Comparison of ENCODE assay signal across 10 mouse cellular contexts in genomic region chr14:14893932-14894652, GRCm38 (mm10).
A peak's percentile ranks its signal among the peaks of the same experiment; 100 is the strongest.
DNase-seq lines count a peak whose midpoint lies in the region; ATAC-seq and TF ChIP-seq lines count a peak whose summit lies in the region.
"Had no signal": no experiment of that assay in that cellular context is flagged by ENCODE, and none has a peak within 500 bp of the region (broad histone marks: within the 10 kb centered on the region; RNA-seq: fewer than 3 reads in every experiment).

No protein-coding gene starts in this region.

- H3K27ac ChIP-seq in neural tube, embryonic 11.5 days (ENCODE audit: low read depth, low read length), result no peak overlapping the region
- no peak overlapping the region for H3K27ac ChIP-seq in forebrain, embryonic 15.5 days (replicated peaks)
- H3K27ac ChIP-seq in limb, embryonic 14.5 days (replicated peaks; ENCODE audit: low read depth, low read length), result no peak overlapping the region

- no peak overlapping the region for H3K4me2 ChIP-seq in neural tube, embryonic 11.5 days (ENCODE audit: low read depth)
- no peak overlapping the region for H3K4me2 ChIP-seq in forebrain, embryonic 15.5 days (replicated peaks)
- no peak overlapping the region for H3K4me2 ChIP-seq in limb, embryonic 14.5 days (replicated peaks; ENCODE audit: low read depth, low read length, severe bottlenecking)

- H3K9ac ChIP-seq in neural tube, embryonic 11.5 days (ENCODE audit: low read length), result no peak overlapping the region
- no peak overlapping the region for H3K9ac ChIP-seq in forebrain, embryonic 15.5 days (replicated peaks)
- H3K9ac ChIP-seq in limb, embryonic 14.5 days (ENCODE audit: low read depth, low read length, severe bottlenecking), result no peak overlapping the region

- DNase-seq in embryo, embryonic 11 days, result peak; percentile 41
- DNase-seq in embryo, embryonic 10.5 days (ENCODE audit: low spot score), result no peak
- peak; percentile 55 for DNase-seq in neural tube, embryonic 11.5 days (ENCODE audit: low spot score)
- no peak for DNase-seq in neural tube, embryonic 10.5 days (ENCODE audit: extremely low spot score, low spot score)
- DNase-seq in limb, embryonic 14.5 days (ENCODE audit: low spot score), result peak; percentile 28
- DNase-seq in layer of hippocampus, adult 18-20 months (ENCODE audit: low spot score in 2 of 2), result no peak
- no peak for DNase-seq in layer of hippocampus, adult 11-12 months (ENCODE audit: low spot score)

- no peak overlapping the region for H3K4me3 ChIP-seq in neural tube, embryonic 11.5 days (ENCODE audit: low read depth, low read length)
- H3K4me3 ChIP-seq in forebrain, embryonic 15.5 days, result no peak overlapping the region
- no peak overlapping the region for H3K4me3 ChIP-seq in limb, embryonic 14.5 days (replicated peaks; ENCODE audit: low read length)
- H3K4me3 ChIP-seq: erythroblast, embryonic 14.5 days; megakaryocyte, embryonic 14.5 days had no signal

- TF ChIP-seq POLR2A in limb, embryonic 14.5 days (IDR thresholded peaks at IDR 0.05; ENCODE audit: borderline replicate concordance, extremely low read depth, insufficient read depth, insufficient read length), result no peak

- ATAC-seq in neural tube, embryonic 11.5 days (ENCODE audit: insufficient read depth, low FRiP score, low TSS enrichment), result no peak
- peak; percentile 56; the same call in 1 of the 2 replicates for ATAC-seq in forebrain, embryonic 15.5 days (replicated peaks)
- peak; percentile 53; the same call in 1 of the 2 replicates for ATAC-seq in limb, embryonic 14.5 days (ENCODE audit: low FRiP score, low read depth)

- H3K9me3 ChIP-seq in neural tube, embryonic 11.5 days (ENCODE audit: control insufficient read depth, low read length), result no peaks in the 10 kb centered on the region
- no peaks in the 10 kb centered on the region for H3K9me3 ChIP-seq in forebrain, embryonic 15.5 days
- no peaks in the 10 kb centered on the region for H3K9me3 ChIP-seq in limb, embryonic 14.5 days (ENCODE audit: control insufficient read depth, low read length)
- H3K9me3 ChIP-seq: megakaryocyte, embryonic 14.5 days had no signal

- 29% methylated on average over 4 of the region's 4 CpGs for WGBS in neural tube, embryonic 11.5 days
- WGBS in forebrain, embryonic 15.5 days, result 16% methylated on average over 2 of the region's 4 CpGs
- WGBS in limb, embryonic 14.5 days, result 11% methylated on average over 2 of the region's 4 CpGs

- no peaks in the 10 kb centered on the region for H3K4me1 ChIP-seq in neural tube, embryonic 11.5 days (ENCODE audit: control insufficient read depth, insufficient read depth, low read length)
- 0 out of 2 replicates have a peak, but pooled peaks cover 5% of the 10 kb centered on the region for H3K4me1 ChIP-seq in forebrain, embryonic 15.5 days
- no peaks in the 10 kb centered on the region for H3K4me1 ChIP-seq in limb, embryonic 14.5 days (ENCODE audit: control insufficient read depth, insufficient read depth, low read length)
- H3K4me1 ChIP-seq: megakaryocyte, embryonic 14.5 days had no signal

- no peaks in the 10 kb centered on the region for H3K36me3 ChIP-seq in neural tube, embryonic 11.5 days (ENCODE audit: control insufficient read depth, insufficient read depth, low read length)
- H3K36me3 ChIP-seq in forebrain, embryonic 15.5 days, result no peaks in the 10 kb centered on the region
- no peaks in the 10 kb centered on the region for H3K36me3 ChIP-seq in limb, embryonic 14.5 days (ENCODE audit: control insufficient read depth, insufficient read depth, low read length)

- no peaks in the 10 kb centered on the region for H3K27me3 ChIP-seq in neural tube, embryonic 11.5 days (ENCODE audit: control insufficient read depth, insufficient read depth, low read length)
- no peaks in the 10 kb centered on the region for H3K27me3 ChIP-seq in forebrain, embryonic 15.5 days
- no peaks in the 10 kb centered on the region for H3K27me3 ChIP-seq in limb, embryonic 14.5 days (ENCODE audit: control insufficient read depth, insufficient read depth, low read length)
- H3K27me3 ChIP-seq: megakaryocyte, embryonic 14.5 days had no signal

Comparison
In these comparisons a context has a peak if more than half of its experiments do, and no peak if none do; other contexts are left out.
1. DNase-seq: peak in embryo, embryonic 11 days (single experiment), neural tube, embryonic 11.5 days (single experiment) and limb, embryonic 14.5 days (single experiment); none in embryo, embryonic 10.5 days (single experiment), neural tube, embryonic 10.5 days (single experiment), layer of hippocampus, adult 18-20 months (0 of 2) and layer of hippocampus, adult 11-12 months (single experiment).